Mouse (Mus musculus) inflammation-experienced regulatory T-cells, adult 16 weeks (primary cell): Measurements from ENCODE around the gene Mup7. TPM values are rescaled to one million over a fixed set of nuclear protein-coding genes. Genes with fewer than 3 reads are reported as not detected.

Source experiments
- polyA plus RNA-seq: library from polyadenylated mRNA; unstranded; fragments of 100-300 nt; shearing (Covaris generic); gene quantifications from one replicate; pipeline ENCODE4 v1.2.1, GENCODE M21; 2017

The Mup7 gene
- polyA plus RNA-seq, result not detected

GRCm38 (mm10) chr4:60070375-60070774, at the start of gene Mup7:
TSS of gene Mup7 (minus strand) at chr4:60070475.

Other genes starting within 250 kb of the Mup7 start
- gene Slc46a2, start 155.4 kb downstream of the Mup7 start, polyA plus RNA-seq, result not detected
- not detected for gene Mup4, start 109.8 kb downstream of the Mup7 start, polyA plus RNA-seq
- not detected for gene Mup6, start 106.2 kb downstream of the Mup7 start, polyA plus RNA-seq
- not detected for gene Mup2, start 83.8 kb upstream of the Mup7 start, polyA plus RNA-seq
- not detected for gene Mup8, start 152.1 kb upstream of the Mup7 start, polyA plus RNA-seq